Mouse (Mus musculus): ENCODE measurements around the gene Gm14391. TPM values are rescaled to one million over a fixed set of nuclear protein-coding genes. Genes with fewer than 3 reads are reported as not detected.
"Not testable (repeated sequence)": the region's sequence is repeated elsewhere in the genome, so short reads cannot be mapped to it uniquely, and the experiment has no call there.

Gene Gm14391
- 3.8 and 4.0 TPM in 2 replicates for polyA plus RNA-seq (2015; fragmentation: Nextera tagmentation; extraction: Ambion mirVana)

DNA sequence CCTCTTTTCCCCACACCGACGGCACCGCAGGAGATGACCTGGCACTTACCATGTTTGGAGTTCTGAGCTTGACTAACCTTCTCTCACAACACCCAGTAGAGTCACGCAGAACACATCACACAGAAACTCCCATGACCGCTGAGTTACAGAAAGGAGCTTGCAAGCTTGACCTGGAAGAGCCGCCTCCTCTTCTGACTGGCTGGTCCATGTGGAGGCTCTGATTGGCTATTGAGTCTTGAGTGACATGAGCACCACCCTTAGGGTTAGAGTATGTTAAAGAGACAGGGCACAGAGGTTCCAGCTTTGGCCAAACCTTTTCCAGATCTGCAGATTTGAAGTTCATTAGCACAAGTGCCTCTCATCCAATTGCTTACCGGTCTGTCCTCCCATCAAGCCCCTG, at the start of gene Gm14391:
Gene Gm14391, minus strand, starts transcription at position 186 of the 400 bp plus-strand sequence.
- H3K36me3 ChIP-seq; H3K9ac ChIP-seq; ATAC-seq (ENCODE audit: extremely low read depth, insufficient number of reproducible peaks, low FRiP score, low TSS enrichment); H3K4me3 ChIP-seq; H3K27ac ChIP-seq (replicated peaks); H3K4me2 ChIP-seq; H3K27me3 ChIP-seq (replicated peaks); H3K4me1 ChIP-seq; H3K9me3 ChIP-seq: not testable (repeated sequence)
- WGBS, result no CpG with 5 or more reads among the region's 7 CpGs

DNA sequence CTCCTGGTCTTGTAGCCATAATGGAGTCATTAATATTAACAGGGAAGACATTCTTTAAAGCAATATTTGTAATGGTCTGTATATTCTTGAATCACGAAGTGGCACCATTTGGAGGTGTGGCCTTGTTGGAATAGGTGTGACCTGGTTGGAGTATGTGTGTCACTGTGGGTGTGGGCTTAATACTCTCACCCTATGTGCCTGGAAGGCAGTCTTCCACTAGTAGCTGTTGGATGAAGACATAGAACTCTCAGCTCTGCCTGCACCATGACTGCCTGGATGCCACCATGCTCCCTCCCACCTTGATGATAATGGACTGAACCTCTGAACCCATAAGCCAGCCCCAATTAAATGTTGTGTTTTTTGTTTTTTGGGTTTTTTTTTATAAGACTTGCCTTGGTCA, 27.7 kb downstream of the Gm14391 start:
- not testable (repeated sequence) for H3K4me3 ChIP-seq; H3K36me3 ChIP-seq; H3K27ac ChIP-seq (replicated peaks); H3K4me2 ChIP-seq; H3K9ac ChIP-seq; ATAC-seq (ENCODE audit: extremely low read depth, insufficient number of reproducible peaks, low FRiP score, low TSS enrichment); H3K27me3 ChIP-seq (replicated peaks); H3K9me3 ChIP-seq; H3K4me1 ChIP-seq
- whole genome bisulfite sequencing, result 38% methylated on average over 1 of the region's 1 CpGs

DNA sequence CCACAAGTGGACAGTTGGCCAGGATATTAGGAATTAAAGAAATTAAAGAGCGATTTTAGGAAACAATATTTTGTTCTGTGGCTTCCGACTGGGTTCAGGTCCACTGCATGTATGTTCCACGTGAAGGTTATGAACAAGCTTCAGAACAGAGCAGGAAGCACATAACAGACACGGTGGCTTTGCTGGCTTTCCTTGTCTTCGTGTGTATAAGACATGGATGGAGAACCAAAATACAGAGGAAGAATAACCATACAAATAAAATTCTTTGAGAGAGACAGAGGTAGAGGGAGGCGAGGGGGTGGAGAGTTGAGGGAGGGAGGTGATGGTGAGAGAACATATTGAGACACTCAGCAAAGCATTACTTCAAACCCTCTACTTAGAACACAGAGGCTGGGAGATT, 30.4 kb downstream of the Gm14391 start:
- WGBS, result 66% methylated on average over 6 of the region's 6 CpGs
- H3K9ac ChIP-seq, result no peak overlapping the region

DNA sequence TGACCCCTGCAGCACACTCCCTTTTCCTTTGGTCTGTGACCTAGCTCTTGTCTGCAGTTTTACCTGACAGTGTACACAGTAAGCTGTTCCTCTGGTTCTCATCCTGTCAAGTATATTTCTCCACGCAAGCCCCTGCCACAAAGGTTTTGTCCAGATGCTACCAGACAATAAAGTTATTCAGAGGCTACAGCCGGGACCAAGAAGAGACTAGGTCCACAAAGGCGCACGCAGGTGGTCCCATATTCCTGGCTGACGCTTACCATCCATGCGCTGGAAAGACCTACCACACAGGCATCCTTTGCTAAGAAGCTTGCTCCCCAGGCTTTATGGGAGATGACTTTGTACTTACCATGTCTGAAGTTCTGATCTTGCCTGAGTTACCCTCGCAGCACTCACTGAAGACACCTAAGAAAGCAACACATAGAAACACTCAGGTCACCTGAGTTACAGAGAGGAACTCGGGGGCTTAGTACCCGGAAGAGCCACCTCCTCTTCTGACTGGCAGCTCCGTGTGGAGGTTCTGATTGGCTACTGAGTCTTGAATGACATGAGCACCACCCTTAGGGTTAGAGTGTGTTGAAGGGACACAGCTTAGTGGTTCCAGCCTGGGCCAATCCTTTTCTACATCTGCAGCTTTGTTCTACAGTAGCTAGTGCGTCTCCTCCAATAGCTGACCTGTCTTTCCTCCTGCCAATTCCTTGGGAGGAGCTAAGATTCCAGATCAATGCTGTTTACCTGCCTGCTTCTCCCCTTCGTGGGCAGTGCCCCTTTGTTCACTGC, 31.1 kb downstream of the Gm14391 start, which contains the start of gene Gm14443:
Gene Gm14443, minus strand, starts transcription at position 471 of the 780 bp plus-strand sequence.
- ATAC-seq (ENCODE audit: extremely low read depth, insufficient number of reproducible peaks, low FRiP score, low TSS enrichment); H3K9me3 ChIP-seq; H3K4me1 ChIP-seq; H3K36me3 ChIP-seq; H3K27ac ChIP-seq (replicated peaks); H3K4me3 ChIP-seq; H3K27me3 ChIP-seq (replicated peaks); H3K4me2 ChIP-seq; H3K9ac ChIP-seq: not testable (repeated sequence)
- 68% methylated on average over 12 of the region's 12 CpGs for WGBS

More for the DNA sequence above, 30.4 kb downstream of the Gm14391 start:
- no peak for ATAC-seq (ENCODE audit: extremely low read depth, insufficient number of reproducible peaks, low FRiP score, low TSS enrichment)
- no peaks in the 10 kb centered on the region for H3K36me3 ChIP-seq
- no peak overlapping the region for H3K4me3 ChIP-seq
- H3K9me3 ChIP-seq, result no peaks in the 10 kb centered on the region
- no peak overlapping the region for H3K4me2 ChIP-seq
- H3K27me3 ChIP-seq (replicated peaks), result no peaks in the 10 kb centered on the region
- H3K27ac ChIP-seq (replicated peaks), result no peak overlapping the region
- H3K4me1 ChIP-seq, result no peaks in the 10 kb centered on the region

DNA sequence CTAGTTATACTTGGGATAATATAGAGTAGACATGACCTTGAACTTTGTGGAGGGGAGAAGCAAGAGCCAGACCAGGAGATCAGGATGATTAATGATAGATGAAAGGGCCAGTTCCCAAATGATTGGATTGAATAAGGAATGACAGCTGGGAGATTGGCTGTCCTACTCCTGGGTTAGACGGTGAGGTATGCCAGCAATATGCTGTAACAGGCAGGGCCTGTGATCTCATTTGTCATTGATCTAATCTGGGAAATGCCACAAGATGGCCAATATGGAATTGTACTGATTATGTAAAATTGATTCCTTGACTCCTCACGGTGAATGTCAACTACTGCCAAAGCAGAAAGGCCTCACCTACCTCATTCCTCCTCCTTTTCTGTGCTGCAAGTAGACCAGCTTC, 32.7 kb downstream of the Gm14391 start:
- not testable (repeated sequence) for H3K4me1 ChIP-seq; H3K9me3 ChIP-seq; H3K4me3 ChIP-seq; H3K27ac ChIP-seq (replicated peaks); H3K36me3 ChIP-seq; ATAC-seq (ENCODE audit: extremely low read depth, insufficient number of reproducible peaks, low FRiP score, low TSS enrichment); H3K9ac ChIP-seq; H3K4me2 ChIP-seq; H3K27me3 ChIP-seq (replicated peaks)
- WGBS, result 84% methylated on average over 2 of the region's 2 CpGs

DNA sequence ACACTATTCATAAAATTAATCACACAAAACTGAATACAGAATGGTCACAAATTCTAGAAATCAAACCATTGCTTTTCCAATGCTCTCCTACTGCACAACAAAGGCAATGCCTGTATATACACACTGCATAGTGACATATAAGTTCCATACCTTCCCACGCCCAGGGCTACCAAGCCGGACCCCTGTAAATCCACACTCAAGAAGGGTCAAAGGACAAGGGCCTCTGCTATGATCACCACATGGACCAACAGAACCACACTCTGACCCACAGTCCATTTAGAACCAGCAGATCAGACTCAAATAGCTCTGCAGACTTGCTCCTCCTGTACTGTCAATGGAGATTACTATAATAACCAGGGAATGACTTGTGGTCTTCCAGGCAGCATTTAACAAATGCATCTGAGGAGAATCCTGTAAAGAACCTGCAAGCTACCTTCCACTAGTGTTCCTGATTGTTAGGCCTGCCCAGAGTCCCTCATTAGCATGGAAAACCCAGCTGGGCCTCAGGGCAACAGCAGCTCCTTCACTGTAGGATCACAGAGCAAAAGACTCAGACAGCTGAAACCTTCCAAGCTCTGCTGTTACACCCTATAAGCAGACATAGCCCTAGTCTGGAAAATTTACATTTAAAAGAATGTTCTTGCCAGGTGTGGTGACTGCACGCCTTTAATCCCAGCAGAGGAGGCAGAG, 33.7 kb downstream of the Gm14391 start:
- H3K27ac ChIP-seq (replicated peaks); H3K27me3 ChIP-seq (replicated peaks); H3K4me3 ChIP-seq; H3K9ac ChIP-seq; H3K9me3 ChIP-seq; H3K36me3 ChIP-seq; H3K4me1 ChIP-seq; H3K4me2 ChIP-seq; ATAC-seq (ENCODE audit: extremely low read depth, insufficient number of reproducible peaks, low FRiP score, low TSS enrichment): not testable (repeated sequence)
- 69% methylated on average over 3 of the region's 3 CpGs for WGBS

DNA sequence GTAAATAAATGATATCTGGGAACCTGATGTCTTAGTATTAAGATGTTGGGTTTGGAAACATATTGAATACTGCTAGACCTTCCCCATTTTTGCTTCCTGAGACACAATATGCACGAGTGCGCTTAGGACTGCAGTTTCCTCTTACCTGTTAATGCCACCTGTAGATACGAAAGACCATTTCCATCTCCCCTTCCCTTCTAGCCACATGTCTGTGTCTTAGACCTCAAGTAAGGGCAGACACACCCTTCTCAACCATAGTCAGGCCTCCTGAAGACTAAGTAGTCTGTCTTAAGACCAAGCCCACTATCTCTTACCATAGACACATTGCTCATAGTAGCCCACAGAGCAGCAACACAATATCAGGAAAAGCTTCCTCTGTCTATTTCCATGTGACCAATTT, 34.6 kb downstream of the Gm14391 start:
- no peak overlapping the region for H3K27ac ChIP-seq (replicated peaks)
- WGBS, result 89% methylated on average over 3 of the region's 3 CpGs

DNA sequence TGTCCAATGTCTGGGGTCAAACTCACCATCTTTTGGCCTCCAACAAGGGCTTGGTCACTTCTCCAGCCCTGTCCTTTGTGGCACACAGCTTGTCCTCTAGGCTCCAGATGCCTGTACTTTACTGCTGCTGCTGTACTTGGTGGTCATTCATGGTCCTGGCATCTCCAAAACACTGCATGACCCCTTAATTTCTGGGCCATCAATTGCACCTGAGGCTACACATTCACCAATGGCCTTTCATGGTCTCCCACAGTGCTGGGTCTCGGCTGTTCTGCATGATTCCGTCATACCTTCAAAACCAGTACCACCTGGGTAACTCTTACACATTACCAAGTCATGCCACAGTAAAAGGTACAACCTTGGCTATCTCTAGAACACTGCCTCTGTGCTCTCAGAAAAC, 39.8 kb downstream of the Gm14391 start:
- H3K9ac ChIP-seq; H3K36me3 ChIP-seq; ATAC-seq (ENCODE audit: extremely low read depth, insufficient number of reproducible peaks, low FRiP score, low TSS enrichment); H3K4me1 ChIP-seq; H3K27me3 ChIP-seq (replicated peaks); H3K4me2 ChIP-seq; H3K9me3 ChIP-seq; H3K4me3 ChIP-seq; H3K27ac ChIP-seq (replicated peaks): not testable (repeated sequence)
- 93% methylated on average over 2 of the region's 2 CpGs for WGBS

More for the DNA sequence above, 34.6 kb downstream of the Gm14391 start:
- no peak overlapping the region for H3K4me3 ChIP-seq
- H3K4me1 ChIP-seq, result no peaks in the 10 kb centered on the region
- no peak for ATAC-seq (ENCODE audit: extremely low read depth, insufficient number of reproducible peaks, low FRiP score, low TSS enrichment)
- no peaks in the 10 kb centered on the region for H3K36me3 ChIP-seq
- no peaks in the 10 kb centered on the region for H3K27me3 ChIP-seq (replicated peaks)
- H3K9ac ChIP-seq, result no peak overlapping the region
- no peaks in the 10 kb centered on the region for H3K9me3 ChIP-seq
- no peak overlapping the region for H3K4me2 ChIP-seq

DNA sequence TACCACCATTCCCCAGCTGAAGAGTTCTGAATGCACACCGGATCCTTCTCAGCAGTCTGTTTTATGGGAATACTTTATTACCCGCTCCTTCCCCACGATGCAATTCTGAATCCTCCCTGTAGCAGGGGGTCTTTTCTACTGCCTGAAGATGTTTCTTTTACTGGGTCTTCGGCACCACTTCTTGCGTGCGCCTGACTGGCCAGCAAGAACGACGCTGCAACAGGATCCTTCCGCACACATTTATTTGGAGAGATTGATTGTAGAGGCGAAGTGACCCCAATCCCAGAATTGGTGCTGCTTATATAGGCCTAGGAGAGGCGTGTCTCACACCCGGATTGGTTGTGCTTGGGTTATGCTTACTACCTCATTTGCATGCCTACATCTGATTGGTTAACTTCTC, 41.6 kb downstream of the Gm14391 start:
- not testable (repeated sequence) for H3K27ac ChIP-seq (replicated peaks); H3K27me3 ChIP-seq (replicated peaks); H3K9ac ChIP-seq; H3K4me1 ChIP-seq; H3K4me2 ChIP-seq; ATAC-seq (ENCODE audit: extremely low read depth, insufficient number of reproducible peaks, low FRiP score, low TSS enrichment); H3K36me3 ChIP-seq; H3K4me3 ChIP-seq
- H3K9me3 ChIP-seq, result peaks cover 12% of the 10 kb centered on the region; the same call in 1 of the 2 replicates
- WGBS, result 84% methylated on average over 12 of the region's 12 CpGs

DNA sequence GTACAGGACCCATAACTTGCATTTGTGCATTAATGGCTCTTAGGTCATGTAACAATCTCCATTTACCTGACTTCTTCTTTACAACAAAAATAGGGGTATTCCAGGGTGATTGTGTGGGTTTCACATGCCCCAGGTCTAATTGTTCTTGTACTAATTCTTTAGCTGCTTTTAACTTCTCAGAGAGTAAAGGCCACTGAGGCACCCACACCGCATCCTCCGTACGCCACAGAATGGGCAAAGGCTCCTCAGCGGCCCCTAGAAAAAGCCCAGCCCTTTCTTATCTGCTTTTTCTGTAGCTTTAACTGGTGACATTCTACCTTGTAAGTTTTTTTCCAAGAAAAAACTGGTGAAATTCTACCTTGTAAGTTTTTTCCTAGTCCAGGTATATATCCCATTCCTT, 45.3 kb downstream of the Gm14391 start:
- not testable (repeated sequence) for H3K4me3 ChIP-seq; ATAC-seq (ENCODE audit: extremely low read depth, insufficient number of reproducible peaks, low FRiP score, low TSS enrichment); H3K27me3 ChIP-seq (replicated peaks); H3K4me2 ChIP-seq; H3K27ac ChIP-seq (replicated peaks); H3K4me1 ChIP-seq; H3K36me3 ChIP-seq; H3K9ac ChIP-seq
- WGBS, result 88% methylated on average over 4 of the region's 4 CpGs
- H3K9me3 ChIP-seq, result peaks cover 22% of the 10 kb centered on the region

DNA sequence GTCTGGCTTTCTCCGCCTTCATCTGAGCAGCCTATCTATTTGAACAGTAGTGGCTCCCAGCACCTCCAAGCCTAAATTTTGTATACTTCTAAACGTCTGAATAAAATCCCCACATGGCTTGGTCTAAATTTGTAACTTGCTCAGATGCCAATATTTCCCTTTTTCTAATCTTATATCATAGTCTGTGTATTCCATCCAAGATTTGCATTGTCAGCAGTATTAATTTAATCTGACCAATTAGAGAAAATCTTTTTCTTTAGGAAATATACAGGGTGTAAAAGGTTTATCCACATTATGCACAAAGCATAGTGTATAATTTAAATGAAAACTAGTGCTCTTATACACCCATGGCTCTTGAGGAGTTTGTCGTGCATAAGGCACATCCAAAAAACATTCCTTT, 48.1 kb downstream of the Gm14391 start:
- H3K4me3 ChIP-seq, result no peak overlapping the region
- H3K4me2 ChIP-seq, result no peak overlapping the region
- H3K27me3 ChIP-seq (replicated peaks), result no peaks in the 10 kb centered on the region
- no peaks in the 10 kb centered on the region for H3K4me1 ChIP-seq
- no peak overlapping the region for H3K27ac ChIP-seq (replicated peaks)
- ATAC-seq (ENCODE audit: extremely low read depth, insufficient number of reproducible peaks, low FRiP score, low TSS enrichment), result no peak
- no peak overlapping the region for H3K9ac ChIP-seq
- no peaks in the 10 kb centered on the region for H3K36me3 ChIP-seq
- H3K9me3 ChIP-seq, result peaks cover 23% of the 10 kb centered on the region
- 74% methylated on average over 3 of the region's 3 CpGs for WGBS

DNA sequence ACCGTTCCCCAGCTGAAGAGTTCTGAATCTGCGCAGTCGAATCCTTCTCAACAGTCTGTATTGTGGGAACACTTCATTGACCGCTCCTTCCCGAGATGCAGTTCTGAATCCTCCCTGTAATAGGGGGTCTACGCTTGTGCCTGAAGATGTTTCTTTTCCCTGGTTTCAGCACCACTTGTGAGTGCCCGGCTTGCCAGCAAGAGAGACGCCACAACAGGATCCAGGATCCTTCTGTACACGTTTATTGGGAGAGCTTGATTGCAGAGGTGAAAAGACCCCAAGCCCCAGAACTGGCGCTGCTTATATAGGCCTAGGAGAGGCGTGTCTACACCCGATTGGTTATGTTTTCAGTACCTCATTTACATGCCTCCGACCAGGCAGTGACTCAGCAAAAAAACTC, 50.0 kb downstream of the Gm14391 start:
- no peaks in the 10 kb centered on the region for H3K4me1 ChIP-seq
- H3K9ac ChIP-seq, result no peak overlapping the region
- ATAC-seq (ENCODE audit: extremely low read depth, insufficient number of reproducible peaks, low FRiP score, low TSS enrichment), result no peak
- 82% methylated on average over 13 of the region's 13 CpGs for WGBS
- peaks cover 23% of the 10 kb centered on the region for H3K9me3 ChIP-seq
- H3K27me3 ChIP-seq (replicated peaks), result no peaks in the 10 kb centered on the region
- no peak overlapping the region for H3K4me3 ChIP-seq
- no peaks in the 10 kb centered on the region for H3K36me3 ChIP-seq
- no peak overlapping the region for H3K27ac ChIP-seq (replicated peaks)
- no peak overlapping the region for H3K4me2 ChIP-seq
